Mouse (Mus musculus) testis, postnatal 10 days (tissue): ENCODE data around the gene Ddx52.

Experiments
- DNase-seq: peaks from one replicate; pipeline ENCODE4 v3.0.0; 2021; ENCODE audit warnings: low spot score

The Ddx52 gene

GRCm38 (mm10) chr11:83969040-83969439, 27.2 kb downstream of the Ddx52 start:
- no peak for DNase-seq

- no peak for DNase-seq
These were observed 32.9 kb downstream of the Ddx52 start for GRCm38 (mm10) chr11:83974561-83975346.

- no peak for DNase-seq
These were observed 33.6 kb downstream of the Ddx52 start for GRCm38 (mm10) chr11:83975488-83975887.

- no peak for DNase-seq
These were observed 34.5 kb downstream of the Ddx52 start for GRCm38 (mm10) chr11:83976236-83976977.

- no peak for DNase-seq
These were observed 35.9 kb downstream of the Ddx52 start for GRCm38 (mm10) chr11:83977810-83978209.

GRCm38 (mm10) chr11:83979992-83980391, 38.1 kb downstream of the Ddx52 start:
- DNase-seq: no peak

GRCm38 (mm10) chr11:83981338-83981737, 39.5 kb downstream of the Ddx52 start:
- peak; percentile 52 for DNase-seq

- no peak for DNase-seq
These were observed 49.8 kb downstream of the Ddx52 start for GRCm38 (mm10) chr11:83991701-83992100.

- DNase-seq: no peak
These were observed 51.6 kb downstream of the Ddx52 start for GRCm38 (mm10) chr11:83993428-83993827.

- DNase-seq: no peak
These were observed 52.6 kb downstream of the Ddx52 start for GRCm38 (mm10) chr11:83994481-83994880.

GRCm38 (mm10) chr11:83995535-83995950, 53.7 kb downstream of the Ddx52 start:
- no peak for DNase-seq

GRCm38 (mm10) chr11:83997171-83997868, 55.5 kb downstream of the Ddx52 start:
- no peak for DNase-seq

GRCm38 (mm10) chr11:83998993-83999392, 57.1 kb downstream of the Ddx52 start:
- DNase-seq: no peak

GRCm38 (mm10) chr11:83999411-83999915, 57.6 kb downstream of the Ddx52 start:
- no peak for DNase-seq

GRCm38 (mm10) chr11:84001257-84001656, 59.4 kb downstream of the Ddx52 start:
- DNase-seq: no peak

- DNase-seq: no peak
These were observed 62.1 kb downstream of the Ddx52 start for GRCm38 (mm10) chr11:84003986-84004385.

- DNase-seq: no peak
These were observed 67.1 kb downstream of the Ddx52 start for GRCm38 (mm10) chr11:84009001-84009400.

- no peak for DNase-seq
These were observed 68.5 kb downstream of the Ddx52 start for GRCm38 (mm10) chr11:84010411-84010810.

GRCm38 (mm10) chr11:84011050-84011449, 69.2 kb downstream of the Ddx52 start:
- no peak for DNase-seq

GRCm38 (mm10) chr11:84011576-84011975, 69.7 kb downstream of the Ddx52 start:
- no peak for DNase-seq
